Mouse (Mus musculus) lung, postnatal 0 days (tissue): ENCODE results near the gene Cd200r3.

Source experiments
- CTCF ChIP-seq: IDR thresholded peaks from 2 replicates; pipeline ENCODE4 v1.5.1; 2016; ENCODE audit warnings: antibody characterized with exemption, mild to moderate bottlenecking
- EP300 ChIP-seq: IDR thresholded peaks from 2 replicates; pipeline ENCODE4 v1.6.1; 2016; ENCODE audit warnings: antibody characterized with exemption, mild to moderate bottlenecking, control low read depth

GRCm38 (mm10) chr16:44966891-44967290 is 23.4 kb downstream of the Cd200r3 start:
- TF ChIP-seq CTCF (no peak), EP300 (no peak)
